Mouse (Mus musculus): ENCODE results near the gene Abhd10. TPM values are rescaled to one million over a fixed set of nuclear protein-coding genes. Genes with fewer than 3 reads are reported as not detected.

Gene Abhd10
- polyA plus RNA-seq, 2 experiments = 10.1 to 17.3 TPM

- TF ChIP-seq EP300 (IDR thresholded peaks at IDR 0.05; ENCODE audit: low read depth) = no peak
- TF ChIP-seq CTCF (IDR thresholded peaks at IDR 0.05; ENCODE audit: low read depth) = no peak
- Histone ChIP-seq H3K4me3 (ENCODE audit: insufficient read depth in 1 of 2, low read depth in 2 of 2, low read length in 2 of 2) (no peak overlapping the region), H3K27me3 (ENCODE audit: control insufficient read depth, insufficient read depth, low read length) (no peaks in the 10 kb centered on the region), H3K4me2 (ENCODE audit: low read depth) (no peak overlapping the region), H3K4me1 (replicated peaks; ENCODE audit: control insufficient read depth in 2 of 2, insufficient read depth in 2 of 2, low read length in 1 of 2) (no peaks in the 10 kb centered on the region), H3K27ac (no peak overlapping the region), H3K9ac (replicated peaks) (no peak overlapping the region), H3K36me3 (replicated peaks; ENCODE audit: control insufficient read depth, insufficient read depth, low read depth) (no peaks in the 10 kb centered on the region), H3K9me3 (ENCODE audit: control insufficient read depth, low read length) (no peaks in the 10 kb centered on the region)
- WGBS (ENCODE audit: insufficient replicate concordance) = 45% methylated on average over 12 of the region's 12 CpGs
- no peak for ATAC-seq (ENCODE audit: insufficient read depth)
- DNase-seq (ENCODE audit: low read depth in 3 of 3, low spot score in 3 of 3) = no peak
These were observed 14.8 kb upstream of the Abhd10 start for GRCm38 (mm10) chr16:45757421-45758078.

- TF ChIP-seq CTCF (IDR thresholded peaks at IDR 0.05; ENCODE audit: low read depth) = peak; percentile 69
- no peak for TF ChIP-seq EP300 (IDR thresholded peaks at IDR 0.05; ENCODE audit: low read depth)
- no peak overlapping the region for H3K27ac ChIP-seq
- WGBS (ENCODE audit: insufficient replicate concordance) = 13% methylated on average over 9 of the region's 9 CpGs
- H3K27me3 ChIP-seq (ENCODE audit: control insufficient read depth, insufficient read depth, low read length) = no peaks in the 10 kb centered on the region
- no peak overlapping the region for H3K4me2 ChIP-seq (ENCODE audit: low read depth)
- H3K36me3 ChIP-seq (replicated peaks; ENCODE audit: control insufficient read depth, insufficient read depth, low read depth) = no peaks in the 10 kb centered on the region
- ATAC-seq (ENCODE audit: insufficient read depth) = no peak
- no peak overlapping the region for H3K9ac ChIP-seq (replicated peaks)
- peak in 2 of 3 experiments; percentile 13 to 26 for DNase-seq (ENCODE audit: low read depth in 3 of 3, low spot score in 3 of 3)
- H3K9me3 ChIP-seq (ENCODE audit: control insufficient read depth, low read length) = no peaks in the 10 kb centered on the region
- no peak overlapping the region for H3K4me3 ChIP-seq (ENCODE audit: insufficient read depth in 1 of 2, low read depth in 2 of 2, low read length in 2 of 2)
- no peaks in the 10 kb centered on the region for H3K4me1 ChIP-seq (replicated peaks; ENCODE audit: control insufficient read depth in 2 of 2, insufficient read depth in 2 of 2, low read length in 1 of 2)
These were observed 14.1 kb upstream of the Abhd10 start for GRCm38 (mm10) chr16:45756855-45757254.

GRCm38 (mm10) chr16:45743591-45744144, 913 bp upstream of the Abhd10 start:
- Histone ChIP-seq H3K4me2 (ENCODE audit: low read depth) (peak overlapping the region; percentile 71), H3K9ac (replicated peaks) (no peak overlapping the region)

GRCm38 (mm10) chr16:45737880-45738279, 4.9 kb downstream of the Abhd10 start:
- 68% methylated on average over 8 of the region's 8 CpGs for WGBS (ENCODE audit: insufficient replicate concordance)
- H3K4me1 ChIP-seq (replicated peaks; ENCODE audit: control insufficient read depth in 2 of 2, insufficient read depth in 2 of 2, low read length in 1 of 2) = peaks cover 0 to 5% of the 10 kb centered on the region in 2 experiments; a peak in 2 of 4 replicates
- no peak overlapping the region for H3K9ac ChIP-seq (replicated peaks)
- no peak overlapping the region for H3K27ac ChIP-seq
- no peaks in the 10 kb centered on the region for H3K27me3 ChIP-seq (ENCODE audit: control insufficient read depth, insufficient read depth, low read length)
- ATAC-seq (ENCODE audit: insufficient read depth) = no peak
- TF ChIP-seq CTCF (IDR thresholded peaks at IDR 0.05; ENCODE audit: low read depth) (no peak), EP300 (IDR thresholded peaks at IDR 0.05; ENCODE audit: low read depth) (no peak)
- H3K4me2 ChIP-seq (ENCODE audit: low read depth) = no peak overlapping the region
- H3K36me3 ChIP-seq (replicated peaks; ENCODE audit: control insufficient read depth, insufficient read depth, low read depth) = peaks cover 19% of the 10 kb centered on the region
- no peak for DNase-seq (ENCODE audit: low read depth in 3 of 3, low spot score in 3 of 3)
- H3K9me3 ChIP-seq (ENCODE audit: control insufficient read depth, low read length) = no peaks in the 10 kb centered on the region
- no peak overlapping the region for H3K4me3 ChIP-seq (ENCODE audit: insufficient read depth in 1 of 2, low read depth in 2 of 2, low read length in 2 of 2)

More at GRCm38 (mm10) chr16:45743591-45744144, 913 bp upstream of the Abhd10 start:
- H3K27ac ChIP-seq = no peak overlapping the region
- DNase-seq (ENCODE audit: low read depth in 3 of 3, low spot score in 3 of 3) = no peak
- 68% methylated on average over 4 of the region's 4 CpGs for WGBS (ENCODE audit: insufficient replicate concordance)
- no peaks in the 10 kb centered on the region for H3K9me3 ChIP-seq (ENCODE audit: control insufficient read depth, low read length)
- H3K27me3 ChIP-seq (ENCODE audit: control insufficient read depth, insufficient read depth, low read length) = no peaks in the 10 kb centered on the region
- TF ChIP-seq EP300 (IDR thresholded peaks at IDR 0.05; ENCODE audit: low read depth) = no peak
- no peak for TF ChIP-seq CTCF (IDR thresholded peaks at IDR 0.05; ENCODE audit: low read depth)
- H3K4me3 ChIP-seq (ENCODE audit: insufficient read depth in 1 of 2, low read depth in 2 of 2, low read length in 2 of 2) = peak overlapping the region in 1 of 2 experiments; percentile 94; a peak in 1 of 4 replicates
- no peaks in the 10 kb centered on the region for H3K36me3 ChIP-seq (replicated peaks; ENCODE audit: control insufficient read depth, insufficient read depth, low read depth)
- no peak for ATAC-seq (ENCODE audit: insufficient read depth)
- H3K4me1 ChIP-seq (replicated peaks; ENCODE audit: control insufficient read depth in 2 of 2, insufficient read depth in 2 of 2, low read length in 1 of 2) = peaks cover 2 to 9% of the 10 kb centered on the region in 2 experiments; a peak in 3 of 4 replicates

- H3K4me3 ChIP-seq (ENCODE audit: insufficient read depth in 1 of 2, low read depth in 2 of 2, low read length in 2 of 2) = no peak overlapping the region
- DNase-seq (ENCODE audit: low read depth in 3 of 3, low spot score in 3 of 3) (no peak), ATAC-seq (ENCODE audit: insufficient read depth) (no peak)
- peaks cover 21% of the 10 kb centered on the region for H3K36me3 ChIP-seq (replicated peaks; ENCODE audit: control insufficient read depth, insufficient read depth, low read depth)
- no peak overlapping the region for H3K9ac ChIP-seq (replicated peaks)
- no peak overlapping the region for H3K27ac ChIP-seq
- no peaks in the 10 kb centered on the region for H3K9me3 ChIP-seq (ENCODE audit: control insufficient read depth, low read length)
- no peak for TF ChIP-seq EP300 (IDR thresholded peaks at IDR 0.05; ENCODE audit: low read depth)
- no peak for TF ChIP-seq CTCF (IDR thresholded peaks at IDR 0.05; ENCODE audit: low read depth)
- no peak overlapping the region for H3K4me2 ChIP-seq (ENCODE audit: low read depth)
- WGBS (ENCODE audit: insufficient replicate concordance) = 71% methylated on average over 3 of the region's 3 CpGs
- no peaks in the 10 kb centered on the region for H3K27me3 ChIP-seq (ENCODE audit: control insufficient read depth, insufficient read depth, low read length)
- peaks cover 0 to 5% of the 10 kb centered on the region in 2 experiments; a peak in 2 of 4 replicates for H3K4me1 ChIP-seq (replicated peaks; ENCODE audit: control insufficient read depth in 2 of 2, insufficient read depth in 2 of 2, low read length in 1 of 2)
These were observed 6.0 kb downstream of the Abhd10 start for GRCm38 (mm10) chr16:45736724-45737123.

All from liver, embryonic 14.5 days (tissue).